Mouse (Mus musculus): ENCODE data around the gene Tnni1. TPM values are rescaled to one million over a fixed set of nuclear protein-coding genes. Genes with fewer than 3 reads are reported as not detected.

Tnni1 gene
- total RNA-seq, 2 experiments from 2014 or later = 1.5 to 1.7 TPM

GRCm38 (mm10) chr1:135800192-135800950 lies 21.1 kb downstream of the Tnni1 start:
- peak in 1 of 2 experiments; percentile 15 for DNase-seq

GRCm38 (mm10) chr1:135807546-135807945 lies 28.3 kb downstream of the Tnni1 start:
- DNase-seq = no peak

DNA sequence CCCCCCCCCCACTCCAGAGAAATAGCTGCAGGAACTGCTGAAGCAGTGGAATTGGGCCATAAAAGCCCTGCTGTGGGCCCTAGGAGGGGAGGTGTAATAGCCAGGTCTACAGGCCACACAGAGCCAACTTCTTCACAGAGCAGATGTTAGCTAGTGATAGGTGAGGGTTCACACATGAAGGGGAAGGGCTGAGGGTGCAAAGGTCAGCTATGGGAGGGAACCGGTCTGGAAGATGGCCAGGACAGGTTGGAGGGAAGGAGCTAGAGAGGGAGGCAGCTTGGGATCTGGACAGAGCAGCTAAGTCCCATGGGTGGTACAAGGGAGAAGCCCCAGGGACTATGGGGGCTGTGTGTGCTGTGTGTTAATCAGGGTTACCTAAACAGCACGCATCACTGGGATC lies 30.9 kb downstream of the Tnni1 start:
- DNase-seq = no peak

DNA sequence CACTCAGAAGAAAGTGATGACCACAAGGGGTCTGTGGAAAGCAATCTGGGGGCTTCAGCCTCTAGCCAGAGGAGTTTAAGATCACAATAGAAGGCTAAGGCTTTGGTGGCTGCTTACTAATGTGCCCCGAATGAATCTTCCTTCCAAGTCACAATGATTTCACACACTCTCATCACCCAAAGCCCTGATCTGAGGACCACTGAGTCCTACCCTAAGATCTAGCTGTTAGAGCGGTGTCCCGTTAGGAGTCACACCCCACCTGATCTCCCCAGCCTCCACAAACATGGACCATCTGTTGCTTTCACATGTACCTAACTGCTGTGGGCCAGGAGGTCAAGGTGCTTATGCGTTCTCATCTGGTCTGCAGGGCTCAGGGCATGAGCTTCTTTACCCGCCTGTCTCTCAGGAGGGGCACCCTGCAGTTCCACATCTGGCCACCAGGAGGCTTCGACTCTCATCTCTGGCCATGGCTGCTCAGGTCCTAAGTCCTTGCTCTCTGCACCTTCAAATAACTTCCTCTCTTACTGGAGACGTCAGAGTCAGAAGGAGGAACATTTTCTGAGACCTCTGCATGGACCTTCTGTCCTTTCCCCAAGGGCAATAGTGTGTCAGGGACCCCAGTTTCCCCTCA lies 31.9 kb downstream of the Tnni1 start:
- DNase-seq = peak; percentile 76 to 91

DNA sequence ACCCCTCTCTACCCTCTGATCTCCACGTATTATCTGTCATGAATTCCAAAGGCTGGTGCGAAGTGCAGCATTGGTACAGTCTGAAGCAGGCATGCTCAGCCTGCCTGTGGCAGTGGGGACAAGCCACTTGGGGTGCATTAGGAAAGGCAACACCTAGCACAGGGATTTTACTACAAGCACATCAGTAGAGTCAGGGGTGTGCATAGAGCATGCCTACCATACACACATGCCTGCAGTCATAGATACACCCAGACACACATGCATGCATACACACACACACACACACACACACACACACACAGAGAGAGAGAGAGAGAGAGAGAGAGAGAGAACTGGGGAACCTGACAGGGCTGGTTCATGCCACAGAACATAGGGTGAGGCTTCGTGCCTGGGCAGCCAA lies 33.0 kb downstream of the Tnni1 start:
- no peak for DNase-seq

DNA sequence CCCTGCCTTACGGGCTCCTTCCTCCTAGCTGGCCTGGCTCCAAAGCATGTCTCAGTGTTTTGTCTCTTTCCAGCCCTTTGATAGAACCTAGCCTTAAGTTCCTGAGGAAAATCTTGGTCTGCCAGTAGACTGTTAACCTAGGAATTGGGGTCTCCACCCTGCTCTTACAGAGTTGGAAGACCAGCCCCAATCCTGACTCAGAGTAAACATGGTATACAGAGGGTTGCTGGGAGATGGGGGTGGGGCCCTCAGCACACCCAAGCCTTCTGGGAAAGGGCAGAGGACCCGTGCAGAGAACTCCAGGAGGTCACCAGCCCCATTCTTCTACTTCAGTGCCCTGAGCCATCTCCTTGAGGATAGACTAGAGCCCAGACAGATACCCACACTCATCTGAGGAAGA lies 33.4 kb downstream of the Tnni1 start:
- no peak for DNase-seq

DNA sequence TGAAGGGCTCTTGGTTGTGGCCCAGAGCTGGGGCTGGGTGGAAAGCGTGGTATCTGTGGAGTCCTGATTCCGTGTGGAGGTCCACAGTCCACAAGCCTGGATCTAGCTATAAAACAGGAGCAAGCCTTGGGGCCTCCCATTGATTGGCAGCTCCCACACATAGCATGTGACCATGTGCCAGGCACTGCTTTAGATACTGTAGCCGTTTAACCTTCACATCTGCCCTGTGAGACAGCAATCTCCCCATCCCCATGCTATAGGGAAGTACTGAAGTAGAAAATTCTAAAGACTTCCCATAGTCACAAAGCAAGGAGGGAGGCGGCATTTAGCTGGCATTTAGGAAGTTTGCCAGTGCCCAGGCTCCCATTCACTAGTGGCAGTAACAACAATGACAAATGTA lies 33.8 kb downstream of the Tnni1 start:
- DNase-seq = no peak

DNA sequence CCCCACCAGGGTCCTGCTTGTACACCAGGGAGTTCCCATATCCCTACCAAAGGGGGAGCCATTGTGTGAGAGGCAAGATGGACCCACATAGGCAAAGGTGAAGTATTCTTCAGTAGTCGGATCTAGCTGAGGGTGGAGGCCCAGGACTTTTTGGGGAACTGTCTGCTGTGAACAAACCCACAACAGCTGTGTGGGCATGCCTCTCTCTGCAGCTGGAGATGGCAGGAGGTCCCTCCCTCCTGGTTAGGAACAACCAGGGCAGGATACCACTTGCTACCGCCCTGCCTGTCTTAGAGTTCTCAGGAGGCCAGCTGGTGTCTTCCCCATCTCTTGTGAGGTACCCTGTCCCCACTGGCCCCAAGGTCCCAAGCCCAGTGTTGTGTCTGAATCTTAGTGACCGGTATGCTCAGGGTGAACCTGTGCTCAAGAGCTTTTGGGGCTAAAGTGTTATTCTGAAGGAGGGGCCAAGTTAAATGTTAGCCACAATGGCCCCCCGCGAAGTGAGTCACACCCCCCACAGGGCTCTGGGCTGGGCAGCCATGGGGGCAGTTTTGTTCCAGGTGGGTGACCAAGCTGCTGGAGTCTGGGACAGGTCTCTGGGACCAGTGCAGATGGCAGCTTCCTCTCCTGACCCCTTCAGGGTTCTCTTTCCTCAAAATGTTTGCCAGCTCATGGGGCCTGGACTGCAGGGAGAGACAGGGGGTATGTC lies 34.6 kb downstream of the Tnni1 start:
- no peak for DNase-seq

GRCm38 (mm10) chr1:135814531-135814930 lies 35.3 kb downstream of the Tnni1 start:
- no peak for DNase-seq

- no peak for DNase-seq
Observed at GRCm38 (mm10) chr1:135817595-135817994, 38.4 kb downstream of the Tnni1 start.

- DNase-seq = peak in 1 of 2 experiments; percentile 9
Observed at GRCm38 (mm10) chr1:135818481-135819086, 39.4 kb downstream of the Tnni1 start, which contains the start of gene Lad1. Lad1 (plus strand) TSS chr1:135818598.

DNA sequence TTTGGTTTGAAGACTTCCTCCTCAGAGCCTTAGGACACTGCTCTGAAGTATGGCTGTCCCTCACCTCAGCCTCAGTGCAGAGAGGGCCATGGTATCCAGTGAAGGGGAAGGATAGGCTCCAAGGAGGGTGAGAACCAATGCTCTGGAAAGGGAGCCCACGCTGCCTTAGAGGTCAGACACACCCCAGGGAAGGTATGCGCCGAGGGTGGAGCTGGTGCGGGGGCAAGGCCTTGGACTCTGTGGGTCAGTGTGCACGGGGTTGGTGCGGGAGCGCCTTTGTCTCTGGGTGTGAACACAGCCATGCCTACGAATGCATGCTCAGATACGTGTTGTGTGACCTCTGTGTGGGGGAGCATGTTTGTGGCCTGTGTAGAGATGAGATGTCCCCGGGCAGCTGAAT lies 40.8 kb downstream of the Tnni1 start:
- DNase-seq = no peak

- no peak for DNase-seq
Observed at GRCm38 (mm10) chr1:135820736-135821364, 41.6 kb downstream of the Tnni1 start.

DNA sequence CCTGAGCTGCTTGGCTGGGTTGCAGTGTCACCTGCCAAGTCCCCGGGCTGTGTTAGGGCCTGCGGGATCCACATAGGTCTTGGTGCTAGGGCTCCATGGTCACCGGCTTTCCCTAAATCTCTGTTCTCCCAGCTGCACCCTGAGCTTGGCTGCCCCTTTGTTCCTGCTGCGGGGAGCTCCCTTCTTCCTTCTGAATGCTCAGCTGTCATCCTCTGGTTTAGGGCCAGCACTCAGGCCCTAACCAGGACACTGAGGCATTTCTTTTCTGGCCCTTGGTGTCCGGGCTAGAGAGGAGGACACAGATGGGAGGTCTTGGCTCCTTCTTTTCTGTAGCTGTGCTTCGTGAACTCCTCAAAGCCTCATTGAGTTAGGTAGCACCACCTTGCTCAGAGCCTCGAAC lies 42.5 kb downstream of the Tnni1 start:
- DNase-seq = no peak

DNA sequence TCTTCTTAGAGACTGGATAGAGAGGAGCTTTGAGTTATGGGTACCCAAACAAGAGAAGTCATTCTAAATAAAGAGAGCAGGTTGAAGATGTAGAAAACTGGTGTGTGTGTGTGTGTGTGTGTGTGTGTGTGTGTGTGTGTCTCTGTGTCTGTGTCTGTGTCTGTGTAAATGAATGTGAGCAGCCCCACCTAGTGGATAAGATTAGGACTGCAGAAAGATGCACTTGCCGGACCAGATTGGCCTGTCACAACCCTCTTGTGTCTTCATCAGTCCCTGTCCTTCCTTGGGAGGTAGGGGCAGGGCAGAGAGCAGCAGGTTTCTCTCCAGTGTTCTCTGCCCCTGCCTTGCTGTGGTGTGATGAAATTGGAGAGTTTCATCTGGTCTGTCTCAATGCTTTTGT lies 49.7 kb downstream of the Tnni1 start:
- DNase-seq = peak in 1 of 2 experiments; percentile 55

- DNase-seq = peak in 1 of 2 experiments; percentile 30
Observed at GRCm38 (mm10) chr1:135834206-135834859, 55.1 kb downstream of the Tnni1 start.

DNA sequence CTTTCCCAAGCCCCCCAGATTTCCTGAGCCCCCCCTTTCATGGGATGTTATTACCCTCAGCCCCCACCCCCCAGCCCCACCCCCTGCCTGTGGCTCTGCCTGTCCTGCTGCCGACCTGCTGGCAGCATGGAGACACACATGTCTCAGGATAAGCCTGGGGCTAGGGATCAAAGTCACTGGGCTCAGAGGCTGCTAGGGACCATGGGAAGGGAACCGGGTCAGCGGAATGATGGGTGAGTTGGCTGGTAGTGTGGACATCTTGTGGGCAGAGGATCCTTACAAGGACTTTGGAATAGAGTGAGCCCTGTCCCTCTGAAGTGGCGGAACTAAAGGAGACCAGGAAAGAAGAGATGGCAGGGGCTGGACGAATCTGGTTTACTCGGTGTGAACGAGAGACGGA lies 55.7 kb downstream of the Tnni1 start:
- DNase-seq = peak in 1 of 2 experiments; percentile 21

DNA sequence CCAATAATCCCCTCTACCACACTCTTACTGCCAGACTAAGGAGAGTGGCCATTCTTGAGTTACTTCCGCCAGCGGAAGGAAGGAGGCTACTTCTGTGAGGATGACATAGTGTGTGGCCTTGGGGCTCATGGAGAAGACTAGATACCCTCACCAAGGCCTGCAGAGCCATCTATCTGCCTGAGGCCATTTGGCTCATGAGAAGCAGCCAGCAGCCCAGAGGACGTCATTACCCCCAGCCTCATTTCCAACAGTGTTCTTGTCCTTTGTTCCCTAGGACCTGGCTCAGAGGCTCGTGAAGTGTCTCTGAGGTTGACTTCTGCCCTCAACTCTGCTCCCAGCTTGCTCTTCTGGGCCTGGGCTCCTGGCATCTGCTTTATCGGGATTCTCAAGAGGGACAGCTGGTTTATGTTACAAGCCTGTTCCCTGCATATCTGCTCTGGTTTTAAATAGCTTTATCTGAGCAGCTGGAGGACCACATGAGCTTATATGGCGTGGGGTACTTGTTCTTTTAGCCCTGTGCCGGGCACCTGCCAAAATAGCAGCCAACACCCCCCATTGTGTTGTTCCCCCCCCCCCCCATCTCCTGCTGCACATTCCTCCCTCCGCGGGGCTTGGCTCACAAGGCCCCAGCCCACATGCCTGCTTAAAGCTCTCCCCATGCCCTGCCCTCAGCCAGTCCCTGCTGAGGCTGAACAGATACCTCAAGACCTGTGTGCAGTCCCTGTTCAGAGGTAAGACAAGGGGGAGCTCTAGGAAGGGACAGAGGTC lies 56.7 kb downstream of the Tnni1 start, which contains the start of gene Tnnt2:
Gene Tnnt2, plus strand, starts transcription at position 639 of the 768 bp plus-strand sequence.
- DNase-seq = peak; percentile 70 to 87

GRCm38 (mm10) chr1:135838626-135839025 lies 59.4 kb downstream of the Tnni1 start:
- peak in 1 of 2 experiments; percentile 26 for DNase-seq

DNA sequence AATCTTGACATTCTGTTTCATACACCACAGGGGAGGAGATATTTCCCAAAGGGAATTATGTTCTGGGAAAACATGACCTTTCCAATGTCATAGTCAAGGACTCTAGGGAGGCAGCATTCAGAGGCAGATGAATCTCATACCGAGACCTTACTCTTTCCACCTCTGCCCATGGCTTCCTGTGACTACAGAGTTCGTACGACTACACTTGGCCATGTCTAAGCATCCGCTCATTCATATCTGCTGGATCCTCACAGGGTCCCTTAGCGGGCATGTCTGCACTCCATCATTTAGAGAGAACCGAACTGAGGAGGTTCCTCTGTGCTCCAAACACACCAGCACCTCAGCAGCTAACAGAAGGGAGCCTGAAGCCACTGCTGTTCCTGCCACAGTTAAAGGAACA lies 59.8 kb downstream of the Tnni1 start:
- no peak for DNase-seq

Data from heart, adult 18-20 months (tissue).